Mouse (Mus musculus): Measurements from ENCODE around the gene Serping1. TPM values are rescaled to one million over a fixed set of nuclear protein-coding genes. Genes with fewer than 3 reads are reported as not detected.

Serping1 gene
- polyA plus RNA-seq, 1 experiment from 2014 or later: 62.5 TPM

- Histone ChIP-seq H3K36me3 (ENCODE audit: control insufficient read depth, insufficient read depth, low read length) (no peaks in the 10 kb centered on the region), H3K27ac (ENCODE audit: low read length) (no peak overlapping the region), H3K9ac (ENCODE audit: low read depth, low read length) (no peak overlapping the region), H3K4me3 (ENCODE audit: low read length) (no peak overlapping the region), H3K4me2 (ENCODE audit: low read depth, low read length) (no peak overlapping the region), H3K4me1 (ENCODE audit: control insufficient read depth, insufficient read depth, low read length) (0 out of 2 replicates have a peak, but pooled peaks cover 4% of the 10 kb centered on the region), H3K9me3 (ENCODE audit: control insufficient read depth, low read length) (no peaks in the 10 kb centered on the region), H3K27me3 (replicated peaks; ENCODE audit: control insufficient read depth, insufficient read depth, low read length) (no peaks in the 10 kb centered on the region)
- WGBS: 79% methylated on average over 5 of the region's 5 CpGs
- no peak for ATAC-seq
Observed at GRCm38 (mm10) chr2:84773195-84773594, 2.0 kb downstream of the Serping1 start.

- Histone ChIP-seq H3K4me1 (ENCODE audit: control insufficient read depth, insufficient read depth, low read length) (0 out of 2 replicates have a peak, but pooled peaks cover 4% of the 10 kb centered on the region), H3K36me3 (ENCODE audit: control insufficient read depth, insufficient read depth, low read length) (no peaks in the 10 kb centered on the region), H3K4me3 (ENCODE audit: low read length) (no peak overlapping the region), H3K9me3 (ENCODE audit: control insufficient read depth, low read length) (no peaks in the 10 kb centered on the region), H3K4me2 (ENCODE audit: low read depth, low read length) (no peak overlapping the region), H3K9ac (ENCODE audit: low read depth, low read length) (no peak overlapping the region), H3K27ac (ENCODE audit: low read length) (no peak overlapping the region), H3K27me3 (replicated peaks; ENCODE audit: control insufficient read depth, insufficient read depth, low read length) (no peaks in the 10 kb centered on the region)
- ATAC-seq: no peak
- WGBS: 88% methylated on average over 4 of the region's 4 CpGs
Observed at GRCm38 (mm10) chr2:84772454-84772853, 2.8 kb downstream of the Serping1 start.

GRCm38 (mm10) chr2:84770501-84770900 lies 4.7 kb downstream of the Serping1 start:
- Histone ChIP-seq H3K4me2 (ENCODE audit: low read depth, low read length) (no peak overlapping the region), H3K9me3 (ENCODE audit: control insufficient read depth, low read length) (no peaks in the 10 kb centered on the region), H3K27me3 (replicated peaks; ENCODE audit: control insufficient read depth, insufficient read depth, low read length) (no peaks in the 10 kb centered on the region), H3K9ac (ENCODE audit: low read depth, low read length) (no peak overlapping the region), H3K27ac (ENCODE audit: low read length) (no peak overlapping the region), H3K4me3 (ENCODE audit: low read length) (no peak overlapping the region), H3K4me1 (ENCODE audit: control insufficient read depth, insufficient read depth, low read length) (0 out of 2 replicates have a peak, but pooled peaks cover 4% of the 10 kb centered on the region), H3K36me3 (ENCODE audit: control insufficient read depth, insufficient read depth, low read length) (no peaks in the 10 kb centered on the region)
- no peak for ATAC-seq
- 75% methylated on average over 6 of the region's 6 CpGs for WGBS

- Histone ChIP-seq H3K27me3 (replicated peaks; ENCODE audit: control insufficient read depth, insufficient read depth, low read length) (no peaks in the 10 kb centered on the region), H3K27ac (ENCODE audit: low read length) (no peak overlapping the region), H3K9ac (ENCODE audit: low read depth, low read length) (no peak overlapping the region), H3K9me3 (ENCODE audit: control insufficient read depth, low read length) (no peaks in the 10 kb centered on the region), H3K4me2 (ENCODE audit: low read depth, low read length) (no peak overlapping the region), H3K36me3 (ENCODE audit: control insufficient read depth, insufficient read depth, low read length) (no peaks in the 10 kb centered on the region), H3K4me3 (ENCODE audit: low read length) (no peak overlapping the region), H3K4me1 (ENCODE audit: control insufficient read depth, insufficient read depth, low read length) (no peaks in the 10 kb centered on the region)
- ATAC-seq: no peak
- WGBS: 39% methylated on average over 1 of the region's 1 CpGs
Observed at GRCm38 (mm10) chr2:84762818-84763217, 12.4 kb downstream of the Serping1 start.

- Histone ChIP-seq H3K9ac (ENCODE audit: low read depth, low read length) (no peak overlapping the region), H3K4me1 (ENCODE audit: control insufficient read depth, insufficient read depth, low read length) (no peaks in the 10 kb centered on the region), H3K36me3 (ENCODE audit: control insufficient read depth, insufficient read depth, low read length) (no peaks in the 10 kb centered on the region), H3K4me2 (ENCODE audit: low read depth, low read length) (no peak overlapping the region), H3K27ac (ENCODE audit: low read length) (no peak overlapping the region), H3K27me3 (replicated peaks; ENCODE audit: control insufficient read depth, insufficient read depth, low read length) (no peaks in the 10 kb centered on the region), H3K9me3 (ENCODE audit: control insufficient read depth, low read length) (no peaks in the 10 kb centered on the region), H3K4me3 (ENCODE audit: low read length) (no peak overlapping the region)
- 58% methylated on average over 4 of the region's 4 CpGs for WGBS
- no peak for ATAC-seq
Observed at GRCm38 (mm10) chr2:84762295-84762694, 12.9 kb downstream of the Serping1 start.

- Histone ChIP-seq H3K4me3 (ENCODE audit: low read length) (no peak overlapping the region), H3K9ac (ENCODE audit: low read depth, low read length) (no peak overlapping the region), H3K4me1 (ENCODE audit: control insufficient read depth, insufficient read depth, low read length) (no peaks in the 10 kb centered on the region), H3K9me3 (ENCODE audit: control insufficient read depth, low read length) (no peaks in the 10 kb centered on the region), H3K27ac (ENCODE audit: low read length) (no peak overlapping the region), H3K36me3 (ENCODE audit: control insufficient read depth, insufficient read depth, low read length) (no peaks in the 10 kb centered on the region), H3K4me2 (ENCODE audit: low read depth, low read length) (no peak overlapping the region), H3K27me3 (replicated peaks; ENCODE audit: control insufficient read depth, insufficient read depth, low read length) (no peaks in the 10 kb centered on the region)
- ATAC-seq: no peak
- WGBS: 92% methylated on average over 1 of the region's 1 CpGs
Observed at GRCm38 (mm10) chr2:84761840-84762239, 13.4 kb downstream of the Serping1 start.

- H3K36me3 ChIP-seq (ENCODE audit: control insufficient read depth, insufficient read depth, low read length): no peaks in the 10 kb centered on the region
- H3K9ac ChIP-seq (ENCODE audit: low read depth, low read length): no peak overlapping the region
- 0 out of 2 replicates have a peak, but pooled peaks cover 3% of the 10 kb centered on the region for H3K4me1 ChIP-seq (ENCODE audit: control insufficient read depth, insufficient read depth, low read length)
- ATAC-seq: no peak
- H3K4me2 ChIP-seq (ENCODE audit: low read depth, low read length): no peak overlapping the region
- 79% methylated on average over 3 of the region's 3 CpGs for WGBS
- H3K9me3 ChIP-seq (ENCODE audit: control insufficient read depth, low read length): no peaks in the 10 kb centered on the region
- no peaks in the 10 kb centered on the region for H3K27me3 ChIP-seq (replicated peaks; ENCODE audit: control insufficient read depth, insufficient read depth, low read length)
- H3K4me3 ChIP-seq (ENCODE audit: low read length): no peak overlapping the region
- no peak overlapping the region for H3K27ac ChIP-seq (ENCODE audit: low read length)
Observed at GRCm38 (mm10) chr2:84761309-84761708, 13.9 kb downstream of the Serping1 start.

- Histone ChIP-seq H3K9ac (ENCODE audit: low read depth, low read length) (no peak overlapping the region), H3K27ac (ENCODE audit: low read length) (no peak overlapping the region), H3K36me3 (ENCODE audit: control insufficient read depth, insufficient read depth, low read length) (no peaks in the 10 kb centered on the region), H3K9me3 (ENCODE audit: control insufficient read depth, low read length) (no peaks in the 10 kb centered on the region), H3K27me3 (replicated peaks; ENCODE audit: control insufficient read depth, insufficient read depth, low read length) (no peaks in the 10 kb centered on the region), H3K4me3 (ENCODE audit: low read length) (no peak overlapping the region), H3K4me2 (ENCODE audit: low read depth, low read length) (no peak overlapping the region), H3K4me1 (ENCODE audit: control insufficient read depth, insufficient read depth, low read length) (0 out of 2 replicates have a peak, but pooled peaks cover 3% of the 10 kb centered on the region)
- ATAC-seq: no peak
- WGBS: 67% methylated on average over 8 of the region's 8 CpGs
Observed at GRCm38 (mm10) chr2:84760777-84761176, 14.5 kb downstream of the Serping1 start.

- no peak overlapping the region for H3K4me2 ChIP-seq (ENCODE audit: low read depth, low read length)
- H3K27me3 ChIP-seq (replicated peaks; ENCODE audit: control insufficient read depth, insufficient read depth, low read length): no peaks in the 10 kb centered on the region
- no peaks in the 10 kb centered on the region for H3K36me3 ChIP-seq (ENCODE audit: control insufficient read depth, insufficient read depth, low read length)
- WGBS: 5% methylated on average over 2 of the region's 2 CpGs
- H3K4me3 ChIP-seq (ENCODE audit: low read length): no peak overlapping the region
- 0 out of 2 replicates have a peak, but pooled peaks have one; percentile 29 for ATAC-seq
- 0 out of 2 replicates have a peak, but pooled peaks cover 3% of the 10 kb centered on the region for H3K4me1 ChIP-seq (ENCODE audit: control insufficient read depth, insufficient read depth, low read length)
- H3K27ac ChIP-seq (ENCODE audit: low read length): no peak overlapping the region
- no peaks in the 10 kb centered on the region for H3K9me3 ChIP-seq (ENCODE audit: control insufficient read depth, low read length)
- no peak overlapping the region for H3K9ac ChIP-seq (ENCODE audit: low read depth, low read length)
Observed at GRCm38 (mm10) chr2:84758542-84759127, 16.6 kb downstream of the Serping1 start.

Measured in intestine, embryonic 16.5 days (tissue).